Mouse (Mus musculus): ENCODE data around the gene Gsta1.
A peak's percentile ranks its signal among the peaks of the same experiment; 100 is the strongest.
"Not testable (repeated sequence)": the region's sequence is repeated elsewhere in the genome, so short reads cannot be mapped to it uniquely, and the experiment has no call there.

Gsta1 gene

DNA sequence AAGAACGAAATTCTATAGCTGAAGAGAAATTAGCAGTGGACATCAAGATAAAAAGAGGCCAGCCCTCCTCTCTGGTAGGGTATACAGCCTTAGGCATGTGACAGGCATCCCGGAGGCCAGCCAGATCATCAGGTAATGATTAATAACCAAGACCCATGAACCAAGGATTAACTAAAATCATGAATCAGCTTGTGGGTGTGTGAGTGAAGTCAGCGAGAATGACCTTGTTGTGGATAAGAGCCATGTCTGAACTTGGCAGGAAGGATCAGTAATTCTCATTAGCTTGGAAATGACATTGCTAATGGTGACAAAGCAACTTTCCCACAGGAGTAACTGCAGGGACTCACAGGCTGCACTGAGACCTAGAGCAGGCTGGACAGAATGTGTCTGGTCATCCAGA lies 798 bp upstream of the Gsta1 start:
- DNase-seq (ENCODE audit: inconsistent age in 2 of 2, low spot score in 1 of 2) = peak; percentile 42 to 74

GRCm38 (mm10) chr9:78233121-78233695 lies 2.8 kb downstream of the Gsta1 start:
- DNase-seq (ENCODE audit: inconsistent age in 2 of 2, low spot score in 1 of 2) = not testable (repeated sequence)

DNA sequence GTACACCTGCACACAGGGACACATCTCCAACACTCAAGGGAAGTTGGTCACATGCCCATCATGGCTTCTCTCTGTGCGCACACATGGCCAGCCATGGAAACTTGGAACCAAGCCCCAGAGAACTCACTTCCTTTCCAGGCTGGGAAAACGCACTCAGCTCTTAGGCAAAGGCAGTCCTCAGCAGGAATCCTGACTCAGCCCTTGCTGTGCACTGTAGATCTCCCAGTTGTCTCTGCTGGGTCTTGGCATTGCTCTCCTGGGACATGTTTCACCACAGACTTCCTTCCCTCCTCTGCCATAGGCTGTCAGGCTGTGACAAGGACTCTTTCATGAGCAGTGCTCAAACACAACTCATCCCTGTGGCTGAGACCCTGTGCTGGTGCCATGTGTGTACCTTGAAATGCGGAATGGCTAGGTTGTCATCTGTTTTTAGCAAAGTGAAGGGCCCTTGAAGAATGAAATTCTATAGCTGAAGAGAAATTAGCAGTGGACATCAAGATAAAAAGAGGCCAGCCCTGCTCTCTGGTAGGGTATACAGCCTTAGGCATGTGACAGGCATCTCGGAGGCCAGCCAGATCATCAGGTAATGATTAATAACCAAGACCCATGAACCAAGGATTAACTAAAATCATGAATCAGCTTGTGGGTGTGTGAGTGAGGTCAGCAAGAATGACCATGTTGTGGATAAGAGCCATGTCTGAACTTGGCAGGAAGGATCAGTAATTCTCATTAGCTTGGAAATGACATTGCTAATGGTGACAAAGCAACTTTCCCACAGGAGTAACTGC lies 25.4 kb downstream of the Gsta1 start:
- DNase-seq (ENCODE audit: inconsistent age in 2 of 2, low spot score in 1 of 2) = peak; percentile 17 to 78

GRCm38 (mm10) chr9:78256914-78257313 lies 26.5 kb downstream of the Gsta1 start, which contains the start of gene Gm3776:
Gm3776 (plus strand) TSS chr9:78257129.
- peak in 1 of 2 experiments; percentile 35 for DNase-seq (ENCODE audit: inconsistent age in 2 of 2, low spot score in 1 of 2)

- DNase-seq (ENCODE audit: inconsistent age in 2 of 2, low spot score in 1 of 2) = peak; percentile 29 to 77
These were observed 29.2 kb downstream of the Gsta1 start for GRCm38 (mm10) chr9:78259688-78260087.

DNA sequence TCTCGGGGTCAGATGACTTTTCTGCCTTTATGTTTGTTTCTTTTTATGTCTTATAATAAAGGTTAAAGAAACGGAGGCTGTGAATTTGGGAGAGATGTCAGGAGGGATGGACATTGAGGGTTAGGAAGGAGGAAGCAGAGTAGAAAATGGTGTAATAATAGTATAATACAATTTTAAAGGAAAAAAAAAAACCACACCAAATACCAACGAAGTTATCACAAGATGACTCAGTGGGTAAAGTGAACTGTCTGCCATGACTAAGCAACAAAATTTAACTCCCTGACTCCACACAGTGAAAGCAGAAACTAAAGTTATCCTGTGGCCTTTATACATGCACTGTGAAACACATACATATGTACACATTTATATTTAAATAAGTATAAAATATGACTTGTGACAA lies 40.5 kb downstream of the Gsta1 start:
- DNase-seq (ENCODE audit: inconsistent age in 2 of 2, low spot score in 1 of 2) = peak in 1 of 2 experiments; percentile 18

- peak; percentile 21 to 76 for DNase-seq (ENCODE audit: inconsistent age in 2 of 2, low spot score in 1 of 2)
These were observed 51.7 kb downstream of the Gsta1 start for GRCm38 (mm10) chr9:78282002-78282711.

GRCm38 (mm10) chr9:78289063-78289462 lies 58.6 kb downstream of the Gsta1 start:
- DNase-seq (ENCODE audit: inconsistent age in 2 of 2, low spot score in 1 of 2) = not testable (repeated sequence)

DNA sequence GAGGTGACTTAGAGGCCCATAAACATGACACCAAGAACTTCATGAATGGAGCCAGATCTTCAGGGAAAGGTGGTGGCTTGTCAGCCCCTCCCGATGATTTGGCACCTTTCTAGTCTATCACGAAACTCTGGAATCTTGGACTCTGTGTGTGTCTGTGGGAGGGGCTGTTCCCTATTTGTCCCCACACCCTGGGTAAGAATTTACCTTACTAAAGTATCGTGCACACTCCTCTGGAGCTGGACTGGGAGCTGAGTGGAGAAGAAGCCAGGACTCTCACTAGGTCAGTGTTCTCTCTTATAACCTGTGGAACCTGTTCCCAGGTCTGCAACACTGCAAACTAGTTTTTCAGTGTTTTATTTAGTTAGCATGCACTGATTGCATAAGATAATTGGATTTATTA lies 59.3 kb downstream of the Gsta1 start, which contains the start of gene Gm10639:
Gene Gm10639, plus strand, starts transcription at position 201 of the 400 bp plus-strand sequence.
- not testable (repeated sequence) for DNase-seq (ENCODE audit: inconsistent age in 2 of 2, low spot score in 1 of 2)
